Mouse (Mus musculus): Measurements from ENCODE around the gene Gas7.

Gas7 gene

GRCm38 (mm10) chr11:67532728-67533127 lies 77.5 kb downstream of the Gas7 start:
- DNase-seq (ENCODE audit: low read depth, low spot score), result no peak

- no peak for DNase-seq (ENCODE audit: low read depth, low spot score)
Measured at GRCm38 (mm10) chr11:67533151-67533550, 77.9 kb downstream of the Gas7 start.

- no peak for DNase-seq (ENCODE audit: low read depth, low spot score)
Measured at GRCm38 (mm10) chr11:67535703-67536102, 80.5 kb downstream of the Gas7 start.

- no peak for DNase-seq (ENCODE audit: low read depth, low spot score)
Measured at GRCm38 (mm10) chr11:67536413-67536812, 81.2 kb downstream of the Gas7 start.

- no peak for DNase-seq (ENCODE audit: low read depth, low spot score)
Measured at GRCm38 (mm10) chr11:67537353-67537752, 82.1 kb downstream of the Gas7 start.

GRCm38 (mm10) chr11:67538557-67538956 lies 83.3 kb downstream of the Gas7 start:
- DNase-seq (ENCODE audit: low read depth, low spot score), result peak; percentile 55

- DNase-seq (ENCODE audit: low read depth, low spot score), result no peak
Measured at GRCm38 (mm10) chr11:67544656-67545432, 89.6 kb downstream of the Gas7 start.

GRCm38 (mm10) chr11:67546582-67546981 lies 91.3 kb downstream of the Gas7 start:
- no peak for DNase-seq (ENCODE audit: low read depth, low spot score)

GRCm38 (mm10) chr11:67549306-67549705 lies 94.1 kb downstream of the Gas7 start:
- DNase-seq (ENCODE audit: low read depth, low spot score), result peak; percentile 87

GRCm38 (mm10) chr11:67549762-67550488 lies 94.7 kb downstream of the Gas7 start:
- no peak for DNase-seq (ENCODE audit: low read depth, low spot score)

- peak; percentile 69 for DNase-seq (ENCODE audit: low read depth, low spot score)
Measured at GRCm38 (mm10) chr11:67552400-67552799, 97.2 kb downstream of the Gas7 start.

- DNase-seq (ENCODE audit: low read depth, low spot score), result peak; percentile 73
Measured at GRCm38 (mm10) chr11:67554276-67554675, 99.0 kb downstream of the Gas7 start.

- peak; percentile 95 for DNase-seq (ENCODE audit: low read depth, low spot score)
Measured at GRCm38 (mm10) chr11:67556360-67556759, 101.1 kb downstream of the Gas7 start.

- no peak for DNase-seq (ENCODE audit: low read depth, low spot score)
Measured at GRCm38 (mm10) chr11:67558772-67559448, 103.7 kb downstream of the Gas7 start.

GRCm38 (mm10) chr11:67559522-67559921 lies 104.3 kb downstream of the Gas7 start:
- no peak for DNase-seq (ENCODE audit: low read depth, low spot score)

GRCm38 (mm10) chr11:67561631-67562030 lies 106.4 kb downstream of the Gas7 start:
- no peak for DNase-seq (ENCODE audit: low read depth, low spot score)

- no peak for DNase-seq (ENCODE audit: low read depth, low spot score)
Measured at GRCm38 (mm10) chr11:67563141-67563540, 107.9 kb downstream of the Gas7 start.

- no peak for DNase-seq (ENCODE audit: low read depth, low spot score)
Measured at GRCm38 (mm10) chr11:67564003-67564637, 108.9 kb downstream of the Gas7 start.

- DNase-seq (ENCODE audit: low read depth, low spot score), result peak; percentile 83
Measured at GRCm38 (mm10) chr11:67565512-67565911, 110.3 kb downstream of the Gas7 start.

- DNase-seq (ENCODE audit: low read depth, low spot score), result no peak
Measured at GRCm38 (mm10) chr11:67566704-67567103, 111.5 kb downstream of the Gas7 start.

- DNase-seq (ENCODE audit: low read depth, low spot score), result no peak
Measured at GRCm38 (mm10) chr11:67567184-67567583, 111.9 kb downstream of the Gas7 start.

GRCm38 (mm10) chr11:67567991-67568390 lies 112.8 kb downstream of the Gas7 start:
- DNase-seq (ENCODE audit: low read depth, low spot score), result no peak

Data from brain, adult 2 months (tissue).